Mouse (Mus musculus): ENCODE results near the gene Cyp21a1.
"Not testable (repeated sequence)": the region's sequence is repeated elsewhere in the genome, so short reads cannot be mapped to it uniquely, and the experiment has no call there.

The Cyp21a1 gene

GRCm38 (mm10) chr17:34804871-34805562 is 656 bp upstream of the Cyp21a1 start:
- no peak for DNase-seq (ENCODE audit: low spot score in 2 of 2)

GRCm38 (mm10) chr17:34803367-34803766 is 994 bp downstream of the Cyp21a1 start:
- DNase-seq (ENCODE audit: low spot score in 2 of 2), result not testable (repeated sequence)

GRCm38 (mm10) chr17:34802756-34803155 is 1.6 kb downstream of the Cyp21a1 start:
- not testable (repeated sequence) for DNase-seq (ENCODE audit: low spot score in 2 of 2)

GRCm38 (mm10) chr17:34800781-34801305 is 3.5 kb downstream of the Cyp21a1 start:
- DNase-seq (ENCODE audit: low spot score in 2 of 2), result not testable (repeated sequence)

GRCm38 (mm10) chr17:34799531-34799925 is 4.8 kb downstream of the Cyp21a1 start:
- no peak for DNase-seq (ENCODE audit: low spot score in 2 of 2)

GRCm38 (mm10) chr17:34798866-34799530 is 5.4 kb downstream of the Cyp21a1 start:
- no peak for DNase-seq (ENCODE audit: low spot score in 2 of 2)

- not testable (repeated sequence) for DNase-seq (ENCODE audit: low spot score in 2 of 2)
Observed at GRCm38 (mm10) chr17:34798071-34798470, 6.3 kb downstream of the Cyp21a1 start.

DNA sequence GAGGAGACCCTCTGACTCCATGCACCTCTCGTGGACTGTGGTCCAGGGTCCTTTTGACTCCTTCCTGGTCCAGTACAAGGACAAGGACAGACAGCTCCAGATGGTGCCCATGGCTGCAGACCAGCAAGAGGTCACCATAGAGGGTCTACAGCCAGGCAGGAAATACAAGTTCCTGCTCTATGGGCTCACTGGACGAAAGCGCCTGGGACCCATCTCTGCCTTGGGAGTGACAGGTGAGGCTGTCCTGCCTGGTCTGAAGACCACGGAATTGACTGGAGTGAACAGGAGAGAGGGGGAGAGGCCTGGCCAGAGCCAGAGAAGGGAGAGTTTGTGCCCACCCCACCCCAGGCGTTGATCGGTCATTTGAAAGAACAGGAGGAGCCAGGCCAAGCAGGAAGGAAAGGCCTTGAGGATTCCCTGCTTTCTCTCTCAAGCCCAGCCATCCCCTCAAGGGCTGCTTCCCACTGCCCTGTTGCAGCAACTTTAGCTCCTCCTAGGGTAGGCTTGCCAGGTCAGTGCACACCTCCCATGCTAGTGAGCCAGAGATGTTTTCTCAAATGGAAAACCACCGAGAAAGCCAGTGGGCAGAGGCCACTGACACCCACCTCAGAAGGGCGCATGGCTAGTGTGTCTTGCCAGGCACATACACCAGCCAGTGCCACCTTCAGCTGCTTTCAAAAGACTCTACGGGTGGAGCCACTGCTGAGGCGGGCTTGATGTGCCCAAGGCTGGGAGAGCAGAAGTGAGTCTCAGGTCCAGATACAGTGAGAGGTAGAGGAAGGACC is 7.0 kb downstream of the Cyp21a1 start:
- DNase-seq (ENCODE audit: low spot score in 2 of 2), result not testable (repeated sequence)

DNA sequence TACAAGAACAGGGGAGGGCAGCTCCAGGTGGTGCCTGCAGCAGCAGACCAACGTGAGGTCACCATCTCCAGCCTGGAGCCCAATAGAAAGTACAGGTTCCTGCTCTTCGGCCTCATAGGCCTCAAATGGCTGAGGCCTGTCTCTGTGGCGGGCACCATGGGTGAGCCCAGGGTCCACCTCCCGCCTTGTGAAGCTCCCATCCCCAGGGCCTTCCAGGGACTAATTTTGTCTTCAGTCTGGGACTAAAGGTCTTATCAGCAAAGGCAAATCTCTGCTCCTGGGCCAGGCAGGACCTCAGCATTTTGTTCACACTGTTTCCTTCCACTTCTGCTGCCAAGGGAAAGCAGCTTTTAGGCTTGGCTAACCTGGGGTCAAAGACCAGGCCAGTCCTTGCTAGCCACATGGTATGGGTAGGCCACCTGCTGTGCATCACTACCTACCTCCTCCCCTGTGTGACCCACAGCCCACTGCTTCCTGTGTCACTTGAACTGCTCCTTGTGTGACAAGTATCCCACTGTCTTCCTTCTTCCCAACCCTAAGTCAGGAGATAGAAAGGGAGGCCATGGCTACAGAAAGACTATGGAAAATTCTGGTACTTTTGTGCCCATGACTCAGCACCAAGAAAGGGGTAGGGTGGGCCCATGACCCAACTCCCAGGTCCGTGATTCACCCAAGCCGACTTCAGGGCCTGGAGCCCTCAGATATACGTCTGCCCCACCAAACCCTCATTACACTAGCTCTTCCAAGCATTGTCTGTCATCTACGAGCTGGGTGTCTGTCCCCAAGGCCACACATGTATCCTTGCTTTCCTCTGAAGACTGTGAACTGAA is 7.8 kb downstream of the Cyp21a1 start:
- DNase-seq (ENCODE audit: low spot score in 2 of 2), result no peak

- peak in 1 of 2 experiments; percentile 39 for DNase-seq (ENCODE audit: low spot score in 2 of 2)
Observed at GRCm38 (mm10) chr17:34795633-34796032, 8.7 kb downstream of the Cyp21a1 start.

DNA sequence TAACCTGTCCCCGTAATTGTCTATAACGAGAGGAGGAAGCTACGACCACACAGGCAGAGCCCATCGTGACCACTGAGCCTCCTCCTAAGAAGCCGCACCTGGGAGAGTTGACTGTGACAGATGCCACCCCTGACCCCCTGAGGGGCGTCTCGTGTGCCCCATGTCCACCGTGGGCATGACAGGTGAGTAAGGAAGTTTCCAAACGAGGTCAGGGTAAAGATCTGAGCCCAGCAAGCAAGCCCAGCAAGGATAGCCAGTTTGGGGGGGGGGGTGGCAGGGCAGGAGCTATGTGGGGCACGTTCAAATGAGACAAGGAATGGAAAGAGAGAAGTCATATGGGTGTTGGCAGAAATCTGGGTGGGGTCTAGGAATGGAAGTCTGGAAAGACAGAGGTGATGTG is 9.3 kb downstream of the Cyp21a1 start:
- no peak for DNase-seq (ENCODE audit: low spot score in 2 of 2)

DNA sequence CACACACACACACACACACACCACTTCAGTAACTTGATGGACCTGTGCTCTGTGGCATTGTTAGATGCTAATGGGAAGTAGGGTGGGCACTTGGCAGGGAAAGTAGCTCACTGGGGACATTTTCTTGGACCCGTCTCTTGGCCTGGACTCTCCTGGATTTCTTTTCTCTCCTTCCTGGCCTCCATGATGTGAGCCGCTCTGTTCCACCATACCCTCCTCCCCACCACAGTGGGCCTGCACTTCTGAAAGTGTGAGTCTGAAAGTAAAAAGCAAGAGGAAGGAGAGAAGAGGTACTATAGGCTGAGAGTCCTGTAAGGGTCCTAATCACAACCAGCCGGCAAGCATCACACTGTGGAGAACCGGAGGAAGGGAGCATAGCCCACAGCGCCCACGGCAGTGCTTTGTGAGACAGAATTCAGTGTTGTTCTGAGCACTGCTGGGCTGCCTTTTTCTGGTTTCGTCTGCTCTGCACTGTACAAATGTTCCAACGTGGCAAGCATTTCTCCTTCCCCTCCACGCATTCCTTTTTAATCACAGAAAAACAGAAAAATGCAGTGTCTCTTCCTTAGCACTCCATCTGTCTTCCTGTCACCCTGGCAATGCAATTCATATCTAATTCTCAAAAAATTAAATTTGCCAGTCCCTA is 26.6 kb downstream of the Cyp21a1 start:
- DNase-seq (ENCODE audit: low spot score in 2 of 2), result peak in 1 of 2 experiments; percentile 25

GRCm38 (mm10) chr17:34761471-34761870 is 42.9 kb downstream of the Cyp21a1 start:
- DNase-seq (ENCODE audit: low spot score in 2 of 2), result no peak
